Mouse (Mus musculus) T-helper 1 cell (primary cell): Measurements from ENCODE around the gene Tead4.

Experiments
- in situ Hi-C: fragments of 300-600 bp; cut with MboI, MseI; formaldehyde crosslinking; loops from one replicate; pipeline ENCODE4 v1.15.1; 2025; ENCODE audit warnings: high pct_unique_total_duplicates

Gene Tead4

DNA sequence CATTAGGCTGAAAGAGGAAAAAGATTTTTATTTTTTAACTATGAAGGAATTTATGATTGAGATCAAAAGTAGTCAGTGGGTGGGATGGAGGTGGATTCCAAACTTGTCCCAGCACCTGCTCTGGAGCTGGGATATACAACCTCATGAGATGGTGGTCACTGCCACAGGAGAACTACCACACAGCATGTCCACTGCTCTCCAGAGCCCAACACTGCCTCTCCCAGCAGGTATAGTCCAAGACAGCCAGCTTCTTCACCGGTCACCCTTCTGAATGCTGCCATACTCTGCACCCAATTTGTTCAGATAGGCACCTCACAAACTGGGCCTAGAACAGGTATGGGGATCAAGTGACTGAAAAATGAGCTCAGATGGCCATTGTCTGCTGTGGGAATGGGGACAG, 121.0 kb downstream of the Tead4 start:
- in situ Hi-C loops = loop anchor here (5.0 kb wide), 1 partner anchor 68 kb away; no protein-coding TSS in a partner anchor

DNA sequence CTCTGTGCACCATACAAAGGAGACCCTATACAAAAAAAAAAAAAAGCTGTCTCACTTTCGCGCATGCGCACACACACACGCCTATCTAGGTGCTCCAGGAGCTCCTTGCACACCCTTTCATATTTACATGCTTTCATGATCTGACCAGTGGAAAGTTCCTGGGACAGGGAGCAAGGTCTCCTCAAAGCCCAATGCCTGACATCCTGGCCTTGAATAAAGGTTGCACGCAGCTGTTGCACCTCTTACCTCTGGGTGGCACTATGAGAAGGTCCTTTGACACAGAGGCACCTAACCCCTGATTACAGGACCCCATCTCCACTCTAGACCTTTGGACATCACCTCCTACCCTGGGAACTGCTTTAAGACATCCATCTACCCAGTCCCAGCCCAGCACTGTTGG, 121.4 kb downstream of the Tead4 start:
- in situ Hi-C loops = no loop called here

DNA sequence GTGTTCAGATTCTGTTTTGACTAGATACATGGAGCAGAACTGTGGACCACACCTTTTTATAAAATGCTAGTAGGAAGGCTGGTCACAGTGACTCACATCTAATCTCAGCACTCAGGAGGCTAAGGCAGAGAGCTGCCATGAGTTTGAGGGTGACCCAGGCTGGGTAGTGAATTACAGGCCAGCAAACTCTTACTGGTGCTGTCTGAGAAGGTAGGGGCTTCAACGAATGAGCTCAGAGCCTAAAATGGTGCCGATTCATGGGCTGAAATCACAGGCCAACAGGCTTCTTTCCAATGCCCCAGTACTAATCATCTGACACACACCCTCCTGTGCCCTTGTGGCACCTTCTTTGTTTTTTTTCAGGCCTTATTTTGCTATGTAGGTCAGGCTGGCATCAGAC, 121.9 kb downstream of the Tead4 start:
- in situ Hi-C loops = no loop called here
